Mouse (Mus musculus): ENCODE results near the gene Lclat1. TPM values are rescaled to one million over a fixed set of nuclear protein-coding genes. Genes with fewer than 3 reads are reported as not detected.

Gene Lclat1
- polyA plus RNA-seq, 1 experiment from 2014 or later = 12.2 TPM

DNA sequence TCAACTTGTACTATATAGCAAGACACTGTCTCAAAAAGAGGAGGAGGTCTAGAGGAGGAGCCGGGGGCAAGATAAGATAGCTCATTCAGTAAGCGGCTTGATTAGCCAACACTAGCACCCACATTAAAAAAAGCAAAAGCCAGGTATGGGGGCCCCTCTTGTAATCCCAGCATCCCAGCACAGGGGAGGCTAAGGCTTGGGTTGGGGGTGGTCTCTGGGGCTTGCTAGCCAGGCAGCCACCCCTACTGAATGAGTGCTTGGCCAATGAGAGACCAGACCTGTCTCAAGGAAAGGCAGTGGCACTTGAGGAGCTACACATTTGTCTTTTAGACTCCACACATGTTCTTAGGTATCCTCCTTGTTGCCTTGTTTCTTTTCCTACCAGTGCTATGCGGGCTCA lies 136.8 kb downstream of the Lclat1 start:
- Histone ChIP-seq H3K4me1 (ENCODE audit: control insufficient read depth, insufficient read depth, low read length) (no peaks in the 10 kb centered on the region), H3K4me2 (ENCODE audit: low read length) (no peak overlapping the region), H3K36me3 (ENCODE audit: control insufficient read depth, insufficient read depth, low read length) (peaks cover 6% of the 10 kb centered on the region; the same call in 1 of the 2 replicates), H3K27me3 (replicated peaks; ENCODE audit: control insufficient read depth, insufficient read depth, low read length) (no peaks in the 10 kb centered on the region), H3K4me3 (ENCODE audit: low read depth, low read length) (no peak overlapping the region), H3K27ac (ENCODE audit: low read depth, low read length) (no peak overlapping the region), H3K9me3 (replicated peaks; ENCODE audit: control insufficient read depth, low read length) (no peaks in the 10 kb centered on the region), H3K9ac (ENCODE audit: low read length) (no peak overlapping the region)
- WGBS = 89% methylated on average over 3 of the region's 3 CpGs
- DNase-seq (ENCODE audit: low spot score) = no peak
- no peak for ATAC-seq

GRCm38 (mm10) chr17:73245089-73245684 lies 137.4 kb downstream of the Lclat1 start:
- no peak for ATAC-seq
- H3K9me3 ChIP-seq (replicated peaks; ENCODE audit: control insufficient read depth, low read length) = no peaks in the 10 kb centered on the region
- WGBS = 81% methylated on average over 13 of the region's 13 CpGs
- H3K36me3 ChIP-seq (ENCODE audit: control insufficient read depth, insufficient read depth, low read length) = peaks cover 6% of the 10 kb centered on the region; the same call in 1 of the 2 replicates
- no peak overlapping the region for H3K27ac ChIP-seq (ENCODE audit: low read depth, low read length)
- no peaks in the 10 kb centered on the region for H3K27me3 ChIP-seq (replicated peaks; ENCODE audit: control insufficient read depth, insufficient read depth, low read length)
- no peak overlapping the region for H3K9ac ChIP-seq (ENCODE audit: low read length)
- no peak overlapping the region for H3K4me3 ChIP-seq (ENCODE audit: low read depth, low read length)
- no peak overlapping the region for H3K4me2 ChIP-seq (ENCODE audit: low read length)
- no peak for DNase-seq (ENCODE audit: low spot score)
- no peaks in the 10 kb centered on the region for H3K4me1 ChIP-seq (ENCODE audit: control insufficient read depth, insufficient read depth, low read length)

DNA sequence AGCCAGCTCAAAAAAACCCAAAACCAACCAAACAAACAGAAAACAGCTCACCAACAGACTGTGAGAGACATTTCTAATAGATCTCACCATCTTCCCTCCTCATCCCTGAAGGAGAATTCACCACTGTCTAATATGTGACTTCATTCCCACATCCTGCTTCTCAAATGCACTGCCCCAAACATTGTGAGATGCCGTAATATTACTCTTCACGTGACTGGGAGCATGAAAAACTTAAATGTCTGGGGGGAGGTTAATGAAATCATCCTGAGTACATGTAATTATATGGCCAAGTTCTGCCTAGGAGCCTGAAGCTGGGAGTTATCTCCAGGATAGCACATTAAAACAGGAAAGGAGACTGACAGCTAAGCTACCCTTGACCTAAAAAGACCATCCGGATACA lies 138.3 kb downstream of the Lclat1 start:
- Histone ChIP-seq H3K27me3 (replicated peaks; ENCODE audit: control insufficient read depth, insufficient read depth, low read length) (no peaks in the 10 kb centered on the region), H3K4me2 (ENCODE audit: low read length) (no peak overlapping the region), H3K27ac (ENCODE audit: low read depth, low read length) (no peak overlapping the region), H3K36me3 (ENCODE audit: control insufficient read depth, insufficient read depth, low read length) (peaks cover 6% of the 10 kb centered on the region; the same call in 1 of the 2 replicates), H3K9me3 (replicated peaks; ENCODE audit: control insufficient read depth, low read length) (no peaks in the 10 kb centered on the region), H3K9ac (ENCODE audit: low read length) (no peak overlapping the region), H3K4me1 (ENCODE audit: control insufficient read depth, insufficient read depth, low read length) (no peaks in the 10 kb centered on the region), H3K4me3 (ENCODE audit: low read depth, low read length) (no peak overlapping the region)
- WGBS = 94% methylated on average over 3 of the region's 3 CpGs
- ATAC-seq (no peak), DNase-seq (ENCODE audit: low spot score) (no peak)

GRCm38 (mm10) chr17:73246926-73247325 lies 139.1 kb downstream of the Lclat1 start:
- no peaks in the 10 kb centered on the region for H3K27me3 ChIP-seq (replicated peaks; ENCODE audit: control insufficient read depth, insufficient read depth, low read length)
- 93% methylated on average over 2 of the region's 2 CpGs for WGBS
- DNase-seq (ENCODE audit: low spot score) (no peak), ATAC-seq (no peak)
- H3K4me3 ChIP-seq (ENCODE audit: low read depth, low read length) = no peak overlapping the region
- no peak overlapping the region for H3K4me2 ChIP-seq (ENCODE audit: low read length)
- no peak overlapping the region for H3K9ac ChIP-seq (ENCODE audit: low read length)
- H3K9me3 ChIP-seq (replicated peaks; ENCODE audit: control insufficient read depth, low read length) = no peaks in the 10 kb centered on the region
- no peak overlapping the region for H3K27ac ChIP-seq (ENCODE audit: low read depth, low read length)
- H3K4me1 ChIP-seq (ENCODE audit: control insufficient read depth, insufficient read depth, low read length) = no peaks in the 10 kb centered on the region
- peaks cover 6% of the 10 kb centered on the region; the same call in 1 of the 2 replicates for H3K36me3 ChIP-seq (ENCODE audit: control insufficient read depth, insufficient read depth, low read length)

DNA sequence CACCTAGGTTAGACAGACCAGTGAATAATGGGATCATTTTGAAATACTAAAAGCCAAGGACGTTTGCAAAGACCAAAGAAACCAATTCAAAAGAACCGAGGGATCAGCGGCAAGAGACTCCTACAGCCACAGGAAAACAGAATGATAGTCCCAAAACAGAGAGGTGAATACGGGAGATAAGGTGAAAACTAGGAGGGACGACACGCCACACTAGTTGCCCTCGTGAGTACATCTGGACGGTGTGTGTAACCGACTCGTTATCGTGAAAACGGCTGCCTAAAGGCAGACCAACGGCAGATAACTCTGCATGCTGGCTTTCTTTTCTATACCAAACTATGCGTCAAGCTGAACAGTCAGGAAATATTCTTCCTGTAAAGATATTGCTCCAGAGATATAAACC lies 140.0 kb downstream of the Lclat1 start:
- H3K27me3 ChIP-seq (replicated peaks; ENCODE audit: control insufficient read depth, insufficient read depth, low read length) = no peaks in the 10 kb centered on the region
- H3K27ac ChIP-seq (ENCODE audit: low read depth, low read length) = no peak overlapping the region
- ATAC-seq (no peak), DNase-seq (ENCODE audit: low spot score) (no peak)
- no peak overlapping the region for H3K9ac ChIP-seq (ENCODE audit: low read length)
- H3K9me3 ChIP-seq (replicated peaks; ENCODE audit: control insufficient read depth, low read length) = no peaks in the 10 kb centered on the region
- 88% methylated on average over 14 of the region's 14 CpGs for WGBS
- H3K4me3 ChIP-seq (ENCODE audit: low read depth, low read length) = no peak overlapping the region
- no peak overlapping the region for H3K4me2 ChIP-seq (ENCODE audit: low read length)
- no peaks in the 10 kb centered on the region for H3K4me1 ChIP-seq (ENCODE audit: control insufficient read depth, insufficient read depth, low read length)
- H3K36me3 ChIP-seq (ENCODE audit: control insufficient read depth, insufficient read depth, low read length) = peaks cover 6% of the 10 kb centered on the region; the same call in 1 of the 2 replicates

DNA sequence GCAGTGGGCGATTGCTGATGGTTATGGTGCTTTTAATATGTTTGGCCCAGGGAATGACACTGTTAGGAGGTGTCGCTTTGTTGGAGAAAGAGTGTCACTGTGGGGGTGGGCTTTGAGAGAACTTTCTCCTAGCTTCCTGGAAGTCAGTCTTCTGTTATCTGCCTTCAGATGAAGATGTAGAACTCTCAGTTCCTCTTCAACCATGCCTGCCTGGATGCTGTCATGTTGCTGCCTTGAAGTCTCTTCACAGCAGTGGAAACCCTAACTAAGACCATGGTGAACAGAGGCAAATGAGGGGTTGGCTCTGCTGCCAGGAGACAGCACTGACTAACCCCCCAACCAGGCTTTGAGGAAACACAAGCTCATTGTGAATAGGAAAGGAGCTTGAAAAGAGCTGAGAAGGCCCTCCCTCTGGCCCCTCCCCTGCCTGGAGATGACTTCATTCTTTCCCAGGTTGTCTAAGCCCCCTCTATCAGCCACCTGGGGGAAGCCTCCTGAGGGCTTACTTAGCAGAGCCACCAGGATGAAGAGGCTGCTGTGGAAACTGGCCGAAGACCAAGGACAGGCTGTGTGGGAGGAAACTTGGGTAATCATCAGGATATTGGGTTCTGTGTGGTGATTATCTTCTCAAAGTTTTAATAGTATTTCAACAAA lies 142.8 kb downstream of the Lclat1 start:
- H3K4me2 ChIP-seq (ENCODE audit: low read length) = no peak overlapping the region
- no peaks in the 10 kb centered on the region for H3K9me3 ChIP-seq (replicated peaks; ENCODE audit: control insufficient read depth, low read length)
- 80% methylated on average over 3 of the region's 3 CpGs for WGBS
- ATAC-seq (no peak), DNase-seq (ENCODE audit: low spot score) (no peak)
- H3K9ac ChIP-seq (ENCODE audit: low read length) = no peak overlapping the region
- no peaks in the 10 kb centered on the region for H3K27me3 ChIP-seq (replicated peaks; ENCODE audit: control insufficient read depth, insufficient read depth, low read length)
- H3K4me3 ChIP-seq (ENCODE audit: low read depth, low read length) = no peak overlapping the region
- H3K4me1 ChIP-seq (ENCODE audit: control insufficient read depth, insufficient read depth, low read length) = no peaks in the 10 kb centered on the region
- no peak overlapping the region for H3K27ac ChIP-seq (ENCODE audit: low read depth, low read length)
- H3K36me3 ChIP-seq (ENCODE audit: control insufficient read depth, insufficient read depth, low read length) = no peaks in the 10 kb centered on the region

DNA sequence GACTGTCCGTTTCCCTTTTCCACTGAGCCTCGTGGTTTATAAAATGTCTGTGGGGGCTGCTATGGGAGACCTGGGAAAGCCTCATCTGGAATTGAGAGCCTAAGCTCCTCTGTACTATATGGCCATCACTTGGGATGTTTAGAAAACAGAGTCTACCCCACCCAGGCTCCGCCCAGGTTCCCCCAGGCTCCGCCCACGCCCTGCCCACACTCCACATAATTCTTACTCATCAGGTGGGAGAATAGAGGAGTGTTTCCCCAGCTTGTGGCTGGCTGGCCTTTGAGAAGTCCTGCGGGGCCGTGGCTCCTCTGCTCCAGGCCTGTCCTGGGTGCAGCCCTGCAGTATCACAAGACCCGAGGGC lies 143.3 kb downstream of the Lclat1 start:
- WGBS = 66% methylated on average over 8 of the region's 8 CpGs
- no peak overlapping the region for H3K9ac ChIP-seq (ENCODE audit: low read length)
- no peaks in the 10 kb centered on the region for H3K36me3 ChIP-seq (ENCODE audit: control insufficient read depth, insufficient read depth, low read length)
- H3K9me3 ChIP-seq (replicated peaks; ENCODE audit: control insufficient read depth, low read length) = no peaks in the 10 kb centered on the region
- DNase-seq (ENCODE audit: low spot score) (no peak), ATAC-seq (no peak)
- no peaks in the 10 kb centered on the region for H3K4me1 ChIP-seq (ENCODE audit: control insufficient read depth, insufficient read depth, low read length)
- no peak overlapping the region for H3K4me2 ChIP-seq (ENCODE audit: low read length)
- H3K27ac ChIP-seq (ENCODE audit: low read depth, low read length) = no peak overlapping the region
- H3K4me3 ChIP-seq (ENCODE audit: low read depth, low read length) = no peak overlapping the region
- no peaks in the 10 kb centered on the region for H3K27me3 ChIP-seq (replicated peaks; ENCODE audit: control insufficient read depth, insufficient read depth, low read length)

- no peak overlapping the region for H3K9ac ChIP-seq (ENCODE audit: low read length)
- H3K9me3 ChIP-seq (replicated peaks; ENCODE audit: control insufficient read depth, low read length) = no peaks in the 10 kb centered on the region
- no peak for ATAC-seq
- H3K4me2 ChIP-seq (ENCODE audit: low read length) = no peak overlapping the region
- H3K27me3 ChIP-seq (replicated peaks; ENCODE audit: control insufficient read depth, insufficient read depth, low read length) = no peaks in the 10 kb centered on the region
- no peak overlapping the region for H3K4me3 ChIP-seq (ENCODE audit: low read depth, low read length)
- no peak for DNase-seq (ENCODE audit: low spot score)
- no peak overlapping the region for H3K27ac ChIP-seq (ENCODE audit: low read depth, low read length)
- H3K4me1 ChIP-seq (ENCODE audit: control insufficient read depth, insufficient read depth, low read length) = no peaks in the 10 kb centered on the region
- H3K36me3 ChIP-seq (ENCODE audit: control insufficient read depth, insufficient read depth, low read length) = no peaks in the 10 kb centered on the region
- WGBS = 60% methylated on average over 11 of the region's 11 CpGs
These were observed 144.2 kb downstream of the Lclat1 start for GRCm38 (mm10) chr17:73251812-73252608.

Measured in forebrain, embryonic 14.5 days (tissue).